Mouse (Mus musculus): ENCODE measurements around the gene Slc15a4.

DNA sequence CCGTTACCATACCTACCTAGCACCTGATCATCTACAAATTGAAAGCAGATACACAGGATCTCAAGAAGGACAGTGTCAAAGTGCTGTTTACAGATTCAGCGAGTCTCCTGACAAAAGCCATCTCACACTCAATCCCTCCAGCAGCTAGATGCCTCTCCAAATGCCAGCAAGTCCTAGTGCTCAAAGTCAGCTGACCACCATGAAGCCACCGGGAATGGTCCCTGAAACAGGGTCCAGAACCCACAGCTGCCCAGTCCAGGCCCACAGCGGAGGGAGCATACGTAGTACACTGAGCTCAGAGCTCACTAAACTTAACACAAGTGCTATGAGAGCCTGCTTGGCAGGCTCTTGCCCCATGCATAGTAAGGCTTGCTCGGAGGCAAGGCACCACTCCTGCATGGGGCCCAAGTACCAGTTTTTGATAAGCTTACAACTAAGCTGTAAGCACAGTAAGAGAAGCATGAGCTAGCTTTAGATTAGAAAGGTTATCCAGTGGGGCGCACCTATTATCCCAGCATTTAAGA is 23.4 kb downstream of the Slc15a4 start:
- TF ChIP-seq POLR2A (IDR thresholded peaks at IDR 0.05; ENCODE audit: control insufficient read depth, low read depth, low read length) = no peak
- TF ChIP-seq CTCF (IDR thresholded peaks at IDR 0.05; ENCODE audit: control insufficient read depth, insufficient read depth, insufficient replicate concordance, low read depth, low read length) = no peak

Data from testis, adult 2 months (tissue).